Mouse (Mus musculus) forebrain, embryonic 15.5 days (tissue): ENCODE results near the gene Gm17416. TPM values are rescaled to one million over a fixed set of nuclear protein-coding genes. Genes with fewer than 3 reads are reported as not detected.

ENCODE experiments used
- ATAC-seq: fragments of 200-750 bp; cut with Nextera tagmentation; replicated peaks from 2 replicates; pipeline ENCODE4 v1.8.0; 2017; ENCODE audit warnings: mild to moderate bottlenecking, moderate TSS enrichment, moderate library complexity
- H3K27ac ChIP-seq: fragments of 300-500 bp; sonication (generic); replicated peaks from 2 replicates; pipeline ENCODE4 v1.5.1; 2015; ENCODE audit warnings: mild to moderate bottlenecking, inconsistent platforms
- H3K27me3 ChIP-seq: fragments of 300-500 bp; sonication (generic); 2 replicates; pipeline ENCODE4 v1.6.1; 2015; ENCODE audit warnings: inconsistent platforms
- H3K36me3 ChIP-seq: fragments of 300-500 bp; sonication (generic); 2 replicates; pipeline ENCODE4 v1.6.1; 2015; ENCODE audit warnings: mild to moderate bottlenecking, inconsistent platforms
- H3K4me1 ChIP-seq: fragments of 300-500 bp; sonication (generic); 2 replicates; pipeline ENCODE4 v1.6.1; 2015; ENCODE audit warnings: inconsistent platforms
- H3K4me2 ChIP-seq: fragments of 300-500 bp; sonication (generic); replicated peaks from 2 replicates; pipeline ENCODE4 v1.6.1; 2015; ENCODE audit warnings: mild to moderate bottlenecking, inconsistent platforms
- H3K4me3 ChIP-seq: fragments of 300-500 bp; sonication (generic); 2 replicates; pipeline ENCODE4 v1.5.1; 2015; ENCODE audit warnings: mild to moderate bottlenecking, inconsistent platforms
- H3K9ac ChIP-seq: fragments of 300-500 bp; sonication (generic); replicated peaks from 2 replicates; pipeline ENCODE4 v1.6.1; 2015; ENCODE audit warnings: mild to moderate bottlenecking, inconsistent platforms
- H3K9me3 ChIP-seq: fragments of 300-500 bp; sonication (generic); 2 replicates; pipeline ENCODE4 v1.6.1; 2016; ENCODE audit warnings: inconsistent platforms
- WGBS: fragments of 180-500 bp; shearing (Covaris S2); methylation state at CpG from one replicate; pipeline ENCODE4 v1.1.7; 2015; ENCODE audit warnings: mixed read lengths; 5-methylcytosine and 5-hydroxymethylcytosine counted together
- polyA plus RNA-seq: library from polyadenylated mRNA; unstranded; fragments of >200 nt; fragmentation: Nextera tagmentation; extraction: Ambion mirVana; gene quantifications from 2 replicates; pipeline ENCODE4 v1.2.1, GENCODE M21; 2015

Gene Gm17416
- polyA plus RNA-seq, 1 experiment from 2014 or later = not detected

DNA sequence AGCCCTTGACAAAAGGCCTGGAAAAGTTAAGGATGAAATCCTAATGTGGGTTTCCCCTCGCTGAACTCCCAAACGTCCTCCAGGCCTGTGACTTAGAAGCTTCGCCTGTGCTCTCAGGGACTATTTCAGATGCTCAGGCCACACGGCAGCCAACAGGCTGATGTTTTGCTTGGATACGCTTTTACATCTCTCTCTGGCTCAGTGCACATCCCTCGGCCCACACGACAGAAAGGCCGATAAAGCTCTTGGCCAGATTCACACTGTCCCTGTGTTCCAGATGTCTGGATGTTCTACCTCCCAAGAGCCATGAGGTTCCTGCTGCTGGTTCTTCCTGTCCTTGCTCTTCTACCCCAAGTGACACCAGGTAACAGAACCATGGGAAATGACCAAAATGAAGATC lies 4.3 kb downstream of the Gm17416 start:
- no peak overlapping the region for H3K9ac ChIP-seq
- no peaks in the 10 kb centered on the region for H3K4me1 ChIP-seq
- ATAC-seq = no peak
- no peaks in the 10 kb centered on the region for H3K9me3 ChIP-seq
- no peaks in the 10 kb centered on the region for H3K36me3 ChIP-seq
- WGBS = 92% methylated on average over 8 of the region's 8 CpGs
- H3K4me3 ChIP-seq = no peak overlapping the region
- H3K27me3 ChIP-seq = no peaks in the 10 kb centered on the region
- no peak overlapping the region for H3K4me2 ChIP-seq
- H3K27ac ChIP-seq = no peak overlapping the region

DNA sequence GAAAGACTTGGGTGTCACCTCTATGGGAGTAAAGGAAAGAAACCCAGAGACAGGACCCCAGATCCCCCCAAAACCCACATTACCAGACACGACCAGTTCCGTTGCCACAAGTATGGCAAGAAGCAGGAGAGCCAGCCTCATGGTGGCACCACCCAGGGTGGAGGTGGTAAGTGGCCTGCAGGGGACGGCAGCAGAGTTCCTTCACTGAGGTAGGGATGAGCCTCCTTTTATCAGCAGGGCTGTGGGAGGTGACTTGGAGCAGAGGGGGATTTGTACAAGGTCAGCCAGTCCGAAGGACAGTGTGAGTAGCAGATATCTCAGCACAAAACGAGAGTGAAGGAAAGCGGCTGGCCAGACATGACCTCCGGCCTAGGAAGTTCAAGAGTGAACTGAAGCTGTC lies 11.0 kb downstream of the Gm17416 start, which contains the start of gene Defb19:
Gene Defb19, minus strand, starts transcription at position 206 of the 400 bp plus-strand sequence.
- Histone ChIP-seq H3K36me3 (no peaks in the 10 kb centered on the region), H3K27ac (no peak within 1 kb of the TSS), H3K9ac (no peak within 1 kb of the TSS), H3K4me2 (no peak within 1 kb of the TSS), H3K4me1 (no peaks in the 10 kb centered on the region), H3K4me3 (no peak within 1 kb of the TSS), H3K9me3 (no peaks in the 10 kb centered on the region), H3K27me3 (no peaks in the 10 kb centered on the region)
- no peak for ATAC-seq
- 75% methylated on average over 7 of the region's 7 CpGs for WGBS

DNA sequence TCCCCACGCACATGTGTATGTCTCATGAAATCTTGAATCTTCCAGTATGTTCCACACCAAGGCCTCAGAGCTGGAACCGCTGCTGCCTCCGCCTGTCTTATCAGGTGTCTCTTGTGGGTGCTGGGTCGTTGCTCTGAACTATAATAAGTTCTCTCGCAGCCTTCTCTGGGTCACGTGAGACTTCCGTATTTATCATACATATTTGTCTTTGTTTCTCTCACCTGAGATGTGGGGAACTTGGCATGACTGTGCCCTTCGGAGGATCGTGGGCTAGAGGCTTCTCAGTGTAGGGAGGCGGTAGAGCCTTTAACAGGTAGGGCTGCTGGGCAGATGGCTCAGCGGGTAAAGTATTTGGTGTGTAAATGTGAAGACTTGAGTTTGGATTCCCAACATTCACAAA lies 11.5 kb downstream of the Gm17416 start:
- WGBS = 91% methylated on average over 11 of the region's 11 CpGs
- ATAC-seq = no peak
- no peaks in the 10 kb centered on the region for H3K4me1 ChIP-seq
- H3K9ac ChIP-seq = no peak overlapping the region
- no peaks in the 10 kb centered on the region for H3K27me3 ChIP-seq
- no peaks in the 10 kb centered on the region for H3K9me3 ChIP-seq
- H3K4me2 ChIP-seq = no peak overlapping the region
- no peaks in the 10 kb centered on the region for H3K36me3 ChIP-seq
- no peak overlapping the region for H3K4me3 ChIP-seq
- no peak overlapping the region for H3K27ac ChIP-seq

GRCm38 (mm10) chr2:152586926-152587560 lies 17.9 kb downstream of the Gm17416 start:
- ATAC-seq = no peak

GRCm38 (mm10) chr2:152588450-152588849 lies 19.3 kb downstream of the Gm17416 start:
- H3K9me3 ChIP-seq = no peaks in the 10 kb centered on the region
- H3K27ac ChIP-seq = no peak overlapping the region
- H3K27me3 ChIP-seq = no peaks in the 10 kb centered on the region
- H3K36me3 ChIP-seq = no peaks in the 10 kb centered on the region
- H3K4me2 ChIP-seq = no peak overlapping the region
- ATAC-seq = no peak
- H3K4me3 ChIP-seq = no peak overlapping the region
- WGBS = 34% methylated on average over 2 of the region's 2 CpGs
- H3K4me1 ChIP-seq = no peaks in the 10 kb centered on the region; the same call in 1 of the 2 replicates
- H3K9ac ChIP-seq = no peak overlapping the region

More at GRCm38 (mm10) chr2:152586926-152587560, 17.9 kb downstream of the Gm17416 start:
- Histone ChIP-seq H3K4me3 (no peak overlapping the region), H3K9ac (no peak overlapping the region), H3K27ac (no peak overlapping the region), H3K4me2 (no peak overlapping the region), H3K4me1 (no peaks in the 10 kb centered on the region; the same call in 1 of the 2 replicates), H3K27me3 (no peaks in the 10 kb centered on the region), H3K9me3 (no peaks in the 10 kb centered on the region), H3K36me3 (no peaks in the 10 kb centered on the region)
- WGBS = 75% methylated on average over 4 of the region's 4 CpGs

- Histone ChIP-seq H3K9ac (no peak overlapping the region), H3K9me3 (no peaks in the 10 kb centered on the region), H3K27ac (no peak overlapping the region), H3K27me3 (no peaks in the 10 kb centered on the region), H3K36me3 (no peaks in the 10 kb centered on the region), H3K4me1 (no peaks in the 10 kb centered on the region; the same call in 1 of the 2 replicates), H3K4me2 (no peak overlapping the region), H3K4me3 (no peak overlapping the region)
- no peak for ATAC-seq
- WGBS = 36% methylated on average over 6 of the region's 6 CpGs
Observed at GRCm38 (mm10) chr2:152589021-152589420, 19.9 kb downstream of the Gm17416 start.

DNA sequence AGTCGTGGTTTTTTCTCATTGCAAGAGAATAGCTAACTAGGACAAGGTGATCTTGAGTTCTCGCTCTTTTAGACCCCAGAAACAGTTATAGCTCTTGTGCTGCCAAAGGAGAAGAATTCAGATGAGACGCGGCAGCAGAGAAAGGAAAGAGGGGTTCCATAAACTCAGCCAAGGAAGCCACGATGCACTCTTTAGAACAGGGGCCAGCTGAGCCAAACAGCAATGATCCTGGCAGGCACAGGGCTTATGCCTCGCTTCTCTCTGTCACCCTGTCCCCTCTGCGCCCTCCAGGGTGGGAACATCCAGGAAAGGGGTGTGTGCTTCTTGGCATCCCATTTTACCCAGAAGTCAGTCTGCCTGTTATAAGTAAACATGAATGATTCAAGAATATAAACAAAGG lies 30.2 kb downstream of the Gm17416 start, which contains the start of gene Defb45:
Gene Defb45, minus strand, starts transcription at position 101 of the 400 bp plus-strand sequence.
- no peaks in the 10 kb centered on the region for H3K4me1 ChIP-seq
- no peak within 1 kb of the TSS for H3K4me3 ChIP-seq
- ATAC-seq = no peak
- no peak within 1 kb of the TSS for H3K27ac ChIP-seq
- no peaks in the 10 kb centered on the region for H3K27me3 ChIP-seq
- no peaks in the 10 kb centered on the region for H3K9me3 ChIP-seq
- H3K4me2 ChIP-seq = no peak within 1 kb of the TSS
- WGBS = 66% methylated on average over 7 of the region's 7 CpGs
- H3K9ac ChIP-seq = no peak within 1 kb of the TSS
- H3K36me3 ChIP-seq = no peaks in the 10 kb centered on the region

- no peak overlapping the region for H3K4me3 ChIP-seq
- H3K4me1 ChIP-seq = no peaks in the 10 kb centered on the region
- no peak overlapping the region for H3K4me2 ChIP-seq
- H3K36me3 ChIP-seq = no peaks in the 10 kb centered on the region
- WGBS = 92% methylated on average over 6 of the region's 6 CpGs
- no peak overlapping the region for H3K27ac ChIP-seq
- H3K9me3 ChIP-seq = no peaks in the 10 kb centered on the region
- no peak for ATAC-seq
- H3K9ac ChIP-seq = no peak overlapping the region
- no peaks in the 10 kb centered on the region for H3K27me3 ChIP-seq
Observed at GRCm38 (mm10) chr2:152600076-152600475, 30.9 kb downstream of the Gm17416 start.

GRCm38 (mm10) chr2:152601275-152601960 lies 32.3 kb downstream of the Gm17416 start:
- no peaks in the 10 kb centered on the region for H3K9me3 ChIP-seq
- no peak overlapping the region for H3K27ac ChIP-seq
- H3K4me2 ChIP-seq = no peak overlapping the region
- no peaks in the 10 kb centered on the region for H3K4me1 ChIP-seq
- WGBS = 71% methylated on average over 4 of the region's 4 CpGs
- ATAC-seq = no peak
- H3K36me3 ChIP-seq = no peaks in the 10 kb centered on the region
- H3K27me3 ChIP-seq = no peaks in the 10 kb centered on the region
- no peak overlapping the region for H3K9ac ChIP-seq
- H3K4me3 ChIP-seq = no peak overlapping the region

DNA sequence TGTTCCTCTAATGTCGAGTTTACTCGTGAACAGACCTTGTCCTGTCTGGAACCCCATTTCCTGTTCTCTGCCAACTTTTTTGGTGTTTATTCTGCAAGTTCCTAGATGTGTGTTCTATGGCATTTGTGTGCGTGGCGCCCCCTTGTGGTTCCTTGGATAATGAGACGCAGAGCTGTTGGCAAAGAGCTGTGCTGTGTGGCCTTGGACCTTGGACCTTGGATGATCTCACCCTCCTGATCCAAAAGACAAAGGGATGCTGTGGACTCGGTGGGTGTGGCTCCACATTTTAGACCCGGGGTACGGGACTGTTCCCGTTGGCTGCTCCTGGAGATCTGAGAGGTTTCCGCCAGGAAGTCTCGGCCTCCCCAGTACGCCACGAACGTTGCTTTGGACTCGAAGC lies 34.9 kb downstream of the Gm17416 start, which contains the start of gene Defb36:
Gene Defb36, plus strand, starts transcription at position 271 of the 400 bp plus-strand sequence.
- H3K4me1 ChIP-seq = no peaks in the 10 kb centered on the region
- ATAC-seq = no peak
- H3K36me3 ChIP-seq = no peaks in the 10 kb centered on the region
- WGBS = 85% methylated on average over 15 of the region's 15 CpGs
- H3K4me3 ChIP-seq = no peak within 1 kb of the TSS
- no peaks in the 10 kb centered on the region for H3K27me3 ChIP-seq
- H3K4me2 ChIP-seq = no peak within 1 kb of the TSS
- H3K27ac ChIP-seq = no peak within 1 kb of the TSS
- no peak within 1 kb of the TSS for H3K9ac ChIP-seq
- no peaks in the 10 kb centered on the region for H3K9me3 ChIP-seq

DNA sequence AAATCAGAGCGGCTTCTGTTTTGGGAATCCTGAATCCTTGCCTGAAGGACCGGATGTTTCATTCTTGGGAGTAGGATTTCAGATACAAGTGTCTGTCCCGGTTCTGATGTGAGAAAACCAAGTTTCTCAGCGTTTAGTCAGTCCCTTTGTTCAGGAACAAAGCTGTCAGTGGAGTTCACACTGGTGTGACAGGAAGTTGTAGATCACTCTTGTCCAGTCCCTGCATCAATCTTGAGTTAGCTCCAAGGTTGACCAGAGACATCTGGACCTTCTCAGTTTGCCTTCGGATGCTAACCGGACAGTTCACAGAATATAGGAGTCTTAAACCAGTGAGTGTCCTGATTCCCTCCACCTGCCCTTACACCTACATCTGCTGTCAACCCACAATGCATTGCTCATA lies 38.6 kb downstream of the Gm17416 start:
- Histone ChIP-seq H3K9ac (no peak overlapping the region), H3K27ac (no peak overlapping the region), H3K9me3 (no peaks in the 10 kb centered on the region), H3K4me1 (no peaks in the 10 kb centered on the region), H3K4me3 (no peak overlapping the region), H3K27me3 (no peaks in the 10 kb centered on the region), H3K36me3 (no peaks in the 10 kb centered on the region), H3K4me2 (no peak overlapping the region)
- 79% methylated on average over 6 of the region's 6 CpGs for WGBS
- ATAC-seq = no peak

DNA sequence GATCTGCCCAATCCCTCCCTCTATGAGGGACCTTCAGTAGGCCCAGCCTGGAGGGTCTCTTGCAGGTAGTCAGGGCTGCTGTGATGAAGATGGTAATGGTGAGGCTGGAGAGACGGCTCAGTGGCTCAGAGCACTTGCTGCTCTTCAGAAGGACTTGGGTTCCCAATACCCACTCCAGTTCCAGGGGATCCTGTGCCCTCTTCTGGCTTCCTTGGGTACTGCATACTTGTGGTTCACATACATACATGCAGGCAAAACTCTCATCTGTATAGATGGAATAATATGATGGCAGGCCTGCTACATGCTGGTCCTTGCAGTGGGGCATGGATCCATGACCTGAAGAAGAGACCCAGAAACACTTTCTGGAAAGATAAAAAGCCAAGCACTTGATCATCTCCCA lies 39.6 kb downstream of the Gm17416 start:
- no peaks in the 10 kb centered on the region for H3K9me3 ChIP-seq
- no peaks in the 10 kb centered on the region for H3K27me3 ChIP-seq
- no peak overlapping the region for H3K4me2 ChIP-seq
- H3K27ac ChIP-seq = no peak overlapping the region
- no peak overlapping the region for H3K9ac ChIP-seq
- no peak overlapping the region for H3K4me3 ChIP-seq
- no peaks in the 10 kb centered on the region for H3K4me1 ChIP-seq
- 82% methylated on average over 1 of the region's 1 CpGs for WGBS
- no peak for ATAC-seq
- no peaks in the 10 kb centered on the region for H3K36me3 ChIP-seq
